Mouse (Mus musculus) T-helper 17 cell (primary cell): Measurements from ENCODE around the gene Prss45.

Experiments
- in situ Hi-C, 2 experiments: fragments of 300-600 bp; cut with MboI, MseI; formaldehyde crosslinking; loops; 1 replicate in 1 of 2; 2 replicates in 1 of 2; pipeline ENCODE4 v1.15.1; 2025; ENCODE audit warnings: high pct_unique_total_duplicates in 2 of 2

The Prss45 gene

GRCm38 (mm10) chr9:110857781-110858472, 23.5 kb downstream of the Prss45 start, which contains the start of gene Prss50:
Gene Prss50, plus strand, starts transcription at chr9:110857967.
- in situ Hi-C loops, result no loop called here

GRCm38 (mm10) chr9:110858523-110858922, 24.1 kb downstream of the Prss45 start:
- in situ Hi-C loops, result no loop called here

GRCm38 (mm10) chr9:110858967-110859596, 24.7 kb downstream of the Prss45 start:
- in situ Hi-C loops, result no loop called here

- in situ Hi-C loops, result loop anchor here (5.0 kb wide), 3 partner anchors 89 to 144 kb away; no protein-coding TSS in a partner anchor
These were observed 36.6 kb downstream of the Prss45 start for GRCm38 (mm10) chr9:110871030-110871429.

GRCm38 (mm10) chr9:110873681-110874659, 39.6 kb downstream of the Prss45 start:
- in situ Hi-C loops, result loop anchor here (5.0 kb wide), 3 partner anchors 92 to 147 kb away; no protein-coding TSS in a partner anchor

- in situ Hi-C loops, result loop anchor here (5.0 kb wide), 3 partner anchors 92 to 147 kb away; no protein-coding TSS in a partner anchor
These were observed 40.3 kb downstream of the Prss45 start for GRCm38 (mm10) chr9:110874660-110875191.

- in situ Hi-C loops, result no loop called here
These were observed 40.9 kb downstream of the Prss45 start for GRCm38 (mm10) chr9:110875288-110875695.

GRCm38 (mm10) chr9:110877353-110877752, 43.0 kb downstream of the Prss45 start:
- in situ Hi-C loops, result no loop called here

GRCm38 (mm10) chr9:110877888-110878287, 43.5 kb downstream of the Prss45 start:
- in situ Hi-C loops, result no loop called here

GRCm38 (mm10) chr9:110879191-110879920, 45.0 kb downstream of the Prss45 start, which contains the start of gene Als2cl:
Gene Als2cl, plus strand, starts transcription at chr9:110879870.
- in situ Hi-C loops, result no loop called here

- in situ Hi-C loops, result no loop called here
These were observed 45.7 kb downstream of the Prss45 start, which contains the start of gene Tmie for GRCm38 (mm10) chr9:110879998-110880561. Gene Tmie, minus strand, starts transcription at chr9:110880113.

- in situ Hi-C loops, result no loop called here
These were observed 46.4 kb downstream of the Prss45 start for GRCm38 (mm10) chr9:110880772-110881171.

GRCm38 (mm10) chr9:110881953-110882352, 47.6 kb downstream of the Prss45 start:
- in situ Hi-C loops, result no loop called here

- in situ Hi-C loops, result no loop called here
These were observed 53.3 kb downstream of the Prss45 start for GRCm38 (mm10) chr9:110887388-110888303.

- in situ Hi-C loops, result no loop called here
These were observed 54.5 kb downstream of the Prss45 start for GRCm38 (mm10) chr9:110888935-110889334.

- in situ Hi-C loops, result no loop called here
These were observed 55.8 kb downstream of the Prss45 start for GRCm38 (mm10) chr9:110890026-110890783.
